ENCODE assay signal across 8 mouse cellular contexts in genomic region chr15:102736127-102736944, GRCm38 (mm10). TPM values are rescaled to one million over a fixed set of nuclear protein-coding genes. Genes with fewer than 3 reads are reported as not detected.
DNase-seq lines count a peak whose midpoint lies in the region; ATAC-seq and TF ChIP-seq lines count a peak whose summit lies in the region.

No protein-coding gene starts in this region.

- no peak for TF ChIP-seq CTCF in E14TG2a.4 (conservative IDR thresholded peaks at IDR 0.05; ENCODE audit: low read length)
- TF ChIP-seq CTCF in intestine, postnatal 0 days (IDR thresholded peaks at IDR 0.05; ENCODE audit: low read depth): no peak
- TF ChIP-seq CTCF in heart, adult 2 months (IDR thresholded peaks at IDR 0.05): no peak

- no peak for DNase-seq in frontal cortex, postnatal 25 days (ENCODE audit: low spot score in 2 of 2)
- DNase-seq in embryo, embryonic 11 days: peak; percentile 73
- DNase-seq in midbrain, embryonic 14.5 days: peak; percentile 74
- no peak for DNase-seq in natural killer cell, adult 2 months (ENCODE audit: low spot score in 2 of 2)
- no peak for DNase-seq in heart, adult 2 months

- no peak overlapping the region for H3K9ac ChIP-seq in intestine, postnatal 0 days (ENCODE audit: low read depth, low read length)
- H3K9ac ChIP-seq in midbrain, embryonic 14.5 days (replicated peaks; ENCODE audit: low read length): peak overlapping the region; percentile 23; the same call in 1 of the 2 replicates
- H3K9ac ChIP-seq in heart, adult 2 months (ENCODE audit: low read depth, low read length): no peak overlapping the region

- WGBS in intestine, postnatal 0 days: 18% methylated on average over 32 of the region's 36 CpGs
- 11% methylated on average over 32 of the region's 36 CpGs for WGBS in midbrain, embryonic 14.5 days
- WGBS in heart, adult 2 months: 17% methylated on average over 36 of the region's 36 CpGs

- no peaks in the 10 kb centered on the region for H3K36me3 ChIP-seq in E14TG2a.4 (ENCODE audit: insufficient read depth, low read length)
- no peaks in the 10 kb centered on the region; the same call in 1 of the 2 replicates for H3K36me3 ChIP-seq in intestine, postnatal 0 days (ENCODE audit: control insufficient read depth, insufficient read depth)
- H3K36me3 ChIP-seq in midbrain, embryonic 14.5 days (ENCODE audit: control insufficient read depth, insufficient read depth, low read length): no peaks in the 10 kb centered on the region
- no peaks in the 10 kb centered on the region for H3K36me3 ChIP-seq in heart, adult 2 months (ENCODE audit: control insufficient read depth, insufficient read depth, low read length)

- H3K9me3 ChIP-seq in E14TG2a.4 (ENCODE audit: low read length): peaks cover 4% of the 10 kb centered on the region; the same call in 1 of the 2 replicates
- no peaks in the 10 kb centered on the region for H3K9me3 ChIP-seq in intestine, postnatal 0 days (ENCODE audit: control insufficient read depth)
- no peaks in the 10 kb centered on the region for H3K9me3 ChIP-seq in midbrain, embryonic 14.5 days (ENCODE audit: control insufficient read depth, low read length)

- peaks cover 51% of the 10 kb centered on the region for H3K27me3 ChIP-seq in E14TG2a.4 (ENCODE audit: insufficient read depth, low read length)
- peaks cover 14% of the 10 kb centered on the region for H3K27me3 ChIP-seq in intestine, postnatal 0 days (replicated peaks; ENCODE audit: control insufficient read depth, insufficient read depth, low read length)
- H3K27me3 ChIP-seq in midbrain, embryonic 14.5 days (ENCODE audit: control insufficient read depth, insufficient read depth, low read length): no peaks in the 10 kb centered on the region; the same call in 1 of the 2 replicates
- 0 out of 2 replicates have a peak, but pooled peaks cover 2% of the 10 kb centered on the region for H3K27me3 ChIP-seq in heart, adult 2 months (ENCODE audit: control insufficient read depth, insufficient read depth, low read length)

- H3K79me2 ChIP-seq in heart, adult 2 months (replicated peaks; ENCODE audit: control insufficient read depth, insufficient read depth, low read length): no peaks in the 10 kb centered on the region

- TF ChIP-seq POLR2A in heart, adult 2 months (IDR thresholded peaks at IDR 0.05; ENCODE audit: insufficient read depth, low read depth, low read length): no peak

- intact Hi-C loops in heart, adult 2 months (cut with DNase I): no loop called here

- H3K4me3 ChIP-seq in E14TG2a.4 (replicated peaks; ENCODE audit: low read length): peak overlapping the region; percentile 75
- H3K4me3 ChIP-seq in intestine, postnatal 0 days (ENCODE audit: low read depth, low read length): peak overlapping the region; percentile 17; the same call in 1 of the 2 replicates
- peak overlapping the region; percentile 17 for H3K4me3 ChIP-seq in midbrain, embryonic 14.5 days (replicated peaks; ENCODE audit: low read depth, low read length)
- H3K4me3 ChIP-seq in heart, adult 2 months: no peak overlapping the region

- no peak for TF ChIP-seq EP300 in heart, adult 2 months (IDR thresholded peaks at IDR 0.05; ENCODE audit: insufficient read depth, low read depth, low read length)

- peak; percentile 19; the same call in 1 of the 2 replicates for ATAC-seq in frontal cortex, adult (ENCODE audit: low TSS enrichment)
- ATAC-seq in intestine, postnatal 0 days: no peak
- ATAC-seq in midbrain, embryonic 14.5 days (ENCODE audit: low FRiP score, low TSS enrichment): peak; percentile 57; the same call in 1 of the 2 replicates

- H3K4me2 ChIP-seq in intestine, postnatal 0 days (replicated peaks; ENCODE audit: low read depth): peak overlapping the region; percentile 57
- H3K4me2 ChIP-seq in midbrain, embryonic 14.5 days (ENCODE audit: low read length): peak overlapping the region; percentile 47

- H3K27ac ChIP-seq in intestine, postnatal 0 days (ENCODE audit: low read depth, low read length): no peak overlapping the region
- H3K27ac ChIP-seq in midbrain, embryonic 14.5 days (replicated peaks; ENCODE audit: low read depth, low read length): peak overlapping the region; percentile 26; the same call in 1 of the 2 replicates
- no peak overlapping the region for H3K27ac ChIP-seq in heart, adult 2 months

- peaks cover 46% of the 10 kb centered on the region for H3K4me1 ChIP-seq in E14TG2a.4 (replicated peaks; ENCODE audit: low read depth, low read length)
- no peaks in the 10 kb centered on the region for H3K4me1 ChIP-seq in intestine, postnatal 0 days (replicated peaks; ENCODE audit: control insufficient read depth, insufficient read depth, low read length)
- H3K4me1 ChIP-seq in midbrain, embryonic 14.5 days (ENCODE audit: control insufficient read depth, insufficient read depth, low read length): peaks cover 8% of the 10 kb centered on the region; the same call in 1 of the 2 replicates
- H3K4me1 ChIP-seq in heart, adult 2 months (ENCODE audit: control insufficient read depth, insufficient read depth, low read length): no peaks in the 10 kb centered on the region

RNA-seq across cellular contexts. Expression of gene Calcoco1, which starts 14.4 kb away (rescaled TPM):
- 14.2 and 14.4 TPM in 2 replicates for polyA plus RNA-seq in intestine, postnatal 0 days (2015; fragmentation: Nextera tagmentation; extraction: Ambion mirVana)
- 30.6 and 36.5 TPM in 2 replicates for polyA plus RNA-seq in midbrain, embryonic 14.5 days (2014; fragmentation: Nextera tagmentation; extraction: Ambion mirVana)
- 100 to 1,000 TPM in 1 of 2 experiments, 10 to 100 TPM in 1; 98.0 to 124 TPM for total RNA-seq in heart, adult 2 months (2021)
- polyA plus RNA-seq in heart, adult 2 months (2012; rRNA removed): 108 and 133 TPM in 2 replicates

Comparison
In these comparisons a context has a peak if more than half of its experiments do, and no peak if none do; other contexts are left out.
1. DNase-seq: peak in embryo, embryonic 11 days (single experiment) and midbrain, embryonic 14.5 days (single experiment); none in frontal cortex, postnatal 25 days (0 of 2), natural killer cell, adult 2 months (0 of 2) and heart, adult 2 months (0 of 2).